Mouse (Mus musculus) cerebellum, adult 2 months (tissue): Measurements from ENCODE around the gene Dclk1. TPM values are rescaled to one million over a fixed set of nuclear protein-coding genes. Genes with fewer than 3 reads are reported as not detected.

Source experiments
- DNase-seq, 2 experiments: peaks; one replicate each; pipeline ENCODE4 v3.0.0; 2021
- H3K27ac ChIP-seq: fragments of 200-500 bp; 2 replicates; pipeline ENCODE4 v1.5.1; 2012; ENCODE audit warnings: low read length, control low read depth, inconsistent platforms; ENCODE audit not compliant: insufficient read depth
- H3K27me3 ChIP-seq: fragments of 200-500 bp; 2 replicates; pipeline ENCODE4 v1.6.1; 2012; ENCODE audit warnings: inconsistent platforms, mild to moderate bottlenecking, low read length, moderate library complexity; ENCODE audit not compliant: control insufficient read depth, insufficient read depth
- H3K4me1 ChIP-seq: fragments of 200-500 bp; 2 replicates; pipeline ENCODE4 v1.6.1; 2011; ENCODE audit warnings: low read length; ENCODE audit not compliant: control insufficient read depth, insufficient read depth
- H3K4me3 ChIP-seq: fragments of 200-500 bp; replicated peaks from 2 replicates; pipeline ENCODE3; 2011; ENCODE audit warnings: mild to moderate bottlenecking, low read depth, low read length, control low read depth; ENCODE audit not compliant: insufficient read depth
- CTCF ChIP-seq: fragments of 200-500 bp; IDR thresholded peaks from 2 replicates; pipeline ENCODE4 v1.5.1; 2011; ENCODE audit warnings: low read depth, mild to moderate bottlenecking, control low read depth, low read length, moderate library complexity, borderline replicate concordance; ENCODE audit not compliant: insufficient read depth
- POLR2A ChIP-seq: fragments of 200-500 bp; IDR thresholded peaks from 2 replicates; pipeline ENCODE4 v1.6.1; 2011; ENCODE audit warnings: low read length, control low read depth, borderline replicate concordance; ENCODE audit not compliant: insufficient read depth
- WGBS: fragments of 180-500 bp; shearing (Covaris S2); methylation state at CpG from one replicate; pipeline ENCODE4 v1.1.7; 2018; 5-methylcytosine and 5-hydroxymethylcytosine counted together
- polyA plus RNA-seq: library from polyadenylated mRNA; depleted of rRNA; stranded (reverse); fragments of >200 nt; gene quantifications from 2 replicates; pipeline ENCODE4 v1.2.3, GENCODE M21; 2012

Gene Dclk1
- polyA plus RNA-seq, 1 experiment = 125 TPM

DNA sequence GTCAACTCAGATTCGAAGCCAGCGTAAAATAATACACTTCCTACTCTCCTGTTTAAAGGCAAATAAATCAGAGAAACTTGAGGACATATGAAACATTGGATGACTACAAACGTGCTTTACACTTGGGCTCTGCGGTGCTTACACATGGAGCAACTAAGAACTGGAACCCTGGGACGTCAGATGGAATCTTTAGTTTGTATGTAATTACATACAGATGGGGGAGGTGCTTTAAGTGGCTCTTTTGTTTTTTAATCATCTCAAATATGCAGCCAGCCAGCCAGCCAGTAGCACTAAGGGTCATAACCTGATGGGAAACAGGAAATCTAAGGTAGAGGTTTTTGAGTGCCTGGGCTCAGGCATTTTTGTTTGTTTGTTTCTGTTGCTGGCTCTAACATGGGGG lies 295.6 kb downstream of the Dclk1 start:
- no peak overlapping the region for H3K4me3 ChIP-seq
- TF ChIP-seq POLR2A = no peak
- H3K27me3 ChIP-seq = no peaks in the 10 kb centered on the region
- DNase-seq = no peak
- WGBS = 72% methylated on average over 5 of the region's 5 CpGs
- H3K27ac ChIP-seq = no peak overlapping the region
- peaks cover 26% of the 10 kb centered on the region for H3K4me1 ChIP-seq

DNA sequence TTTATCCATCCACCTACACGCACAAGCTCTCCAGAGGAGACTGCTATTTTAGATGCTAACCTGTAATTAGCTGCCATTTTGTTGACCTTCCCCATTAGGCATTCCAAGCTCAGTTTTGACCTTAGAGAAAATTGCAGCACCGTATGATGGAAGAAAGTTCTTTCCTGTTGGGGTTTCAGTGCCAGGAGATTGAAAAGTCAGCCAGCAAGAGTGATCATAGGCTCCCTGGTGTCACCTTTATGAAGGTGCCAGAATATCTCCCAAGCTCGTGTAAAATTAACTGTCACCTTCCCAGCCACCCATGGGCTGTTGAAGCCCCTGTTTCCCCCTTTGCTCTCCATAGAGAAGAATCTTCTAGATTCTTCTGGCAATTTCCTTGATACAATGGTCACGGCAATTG lies 297.2 kb downstream of the Dclk1 start:
- TF ChIP-seq CTCF = no peak
- no peak for TF ChIP-seq POLR2A
- Histone ChIP-seq H3K4me1 (peaks cover 23% of the 10 kb centered on the region), H3K27ac (no peak overlapping the region), H3K4me3 (no peak overlapping the region), H3K27me3 (no peaks in the 10 kb centered on the region)
- no peak for DNase-seq
- WGBS = 29% methylated on average over 4 of the region's 4 CpGs

DNA sequence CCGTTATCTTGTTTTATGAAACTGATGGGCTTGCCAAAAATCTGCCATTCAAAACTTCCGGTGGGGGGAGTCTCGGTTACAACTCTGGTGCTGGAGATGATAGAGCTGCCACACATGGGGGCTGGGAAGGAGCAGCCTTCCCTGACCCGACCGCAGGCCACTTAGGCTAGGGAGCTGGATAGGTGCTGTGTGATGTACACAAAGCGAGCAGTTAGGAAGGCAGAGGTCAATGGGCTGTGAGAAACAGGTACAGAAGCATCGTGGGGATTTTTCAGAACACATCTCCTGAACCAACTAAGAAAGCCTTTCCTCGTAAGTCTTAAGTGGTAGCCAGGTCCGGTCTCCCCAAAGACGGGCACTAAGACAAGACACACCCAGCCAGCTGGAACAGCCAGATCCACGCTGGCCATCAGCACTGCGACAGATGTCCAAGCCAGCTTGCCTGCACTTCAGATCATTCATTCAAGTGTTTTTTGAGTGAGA lies 297.7 kb downstream of the Dclk1 start:
- DNase-seq = peak; percentile 64 to 75
- Histone ChIP-seq H3K4me3 (no peak overlapping the region), H3K27ac (peak overlapping the region; percentile 57), H3K27me3 (no peaks in the 10 kb centered on the region), H3K4me1 (peaks cover 22% of the 10 kb centered on the region)
- WGBS = 12% methylated on average over 12 of the region's 12 CpGs
- TF ChIP-seq POLR2A (no peak), CTCF (no peak)

DNA sequence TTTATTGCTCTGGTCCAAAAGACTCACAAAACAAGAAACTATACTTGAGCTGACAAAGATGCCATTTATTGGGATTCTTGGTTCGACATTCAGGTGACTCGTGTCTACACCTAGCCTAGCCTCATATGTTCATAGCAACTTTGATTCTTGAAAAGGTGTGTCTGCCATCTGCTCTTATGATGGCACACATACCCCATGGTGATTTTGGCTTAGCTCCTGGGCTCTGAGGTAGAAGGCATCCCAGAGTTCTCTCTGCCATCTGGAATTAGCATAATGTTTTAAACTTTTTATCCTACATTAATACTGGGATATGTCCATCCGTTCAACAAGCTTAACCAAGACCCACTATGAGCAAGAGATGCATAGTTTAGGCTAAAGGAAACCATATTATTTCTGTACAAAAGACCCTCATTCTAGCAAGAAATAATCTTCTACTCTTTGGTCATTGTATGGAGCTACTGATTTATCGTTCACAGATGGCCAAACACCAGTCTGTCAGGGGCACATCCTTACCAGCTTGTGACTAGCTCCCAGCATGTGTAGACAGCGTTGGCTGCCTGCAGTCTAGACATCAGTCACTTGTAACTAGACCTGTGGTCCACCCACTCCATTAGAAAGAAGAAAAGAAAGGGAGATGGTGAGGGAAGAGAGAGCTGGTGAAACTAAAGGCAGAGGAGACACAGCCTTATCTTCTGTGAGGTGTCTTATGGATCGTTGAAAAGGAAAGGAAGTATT lies 298.4 kb downstream of the Dclk1 start:
- WGBS = 20% methylated on average over 6 of the region's 6 CpGs
- Histone ChIP-seq H3K27me3 (no peaks in the 10 kb centered on the region), H3K4me1 (peaks cover 20% of the 10 kb centered on the region), H3K27ac (peak overlapping the region; percentile 29; the same call in 1 of the 2 replicates), H3K4me3 (no peak overlapping the region)
- DNase-seq = peak; percentile 78 to 86
- TF ChIP-seq POLR2A (no peak), CTCF (no peak)

DNA sequence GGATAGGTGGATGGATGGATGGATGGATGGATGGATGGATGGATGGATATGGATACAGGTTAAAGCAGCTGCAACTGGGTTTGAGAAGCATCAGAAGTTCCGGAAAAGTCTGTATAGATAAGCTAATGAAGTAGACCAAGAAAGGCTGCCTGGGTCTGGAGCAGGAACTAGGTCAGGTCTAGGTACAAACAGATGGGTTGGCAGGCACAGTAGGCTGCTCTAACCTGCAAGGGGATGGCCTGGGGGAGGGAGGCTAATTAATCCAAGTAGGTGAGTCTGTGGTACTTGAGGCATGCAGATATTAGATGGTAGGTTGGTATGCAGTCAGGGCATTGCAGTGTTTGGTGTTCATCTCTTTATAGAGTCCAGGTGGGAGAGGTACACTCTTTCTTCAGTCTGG lies 299.6 kb downstream of the Dclk1 start:
- Histone ChIP-seq H3K27ac (peak overlapping the region; percentile 66), H3K27me3 (no peaks in the 10 kb centered on the region), H3K4me3 (no peak overlapping the region), H3K4me1 (peaks cover 19% of the 10 kb centered on the region)
- peak; percentile 69 to 86 for DNase-seq
- TF ChIP-seq POLR2A = no peak
- no peak for TF ChIP-seq CTCF
- 23% methylated on average over 1 of the region's 1 CpGs for WGBS

DNA sequence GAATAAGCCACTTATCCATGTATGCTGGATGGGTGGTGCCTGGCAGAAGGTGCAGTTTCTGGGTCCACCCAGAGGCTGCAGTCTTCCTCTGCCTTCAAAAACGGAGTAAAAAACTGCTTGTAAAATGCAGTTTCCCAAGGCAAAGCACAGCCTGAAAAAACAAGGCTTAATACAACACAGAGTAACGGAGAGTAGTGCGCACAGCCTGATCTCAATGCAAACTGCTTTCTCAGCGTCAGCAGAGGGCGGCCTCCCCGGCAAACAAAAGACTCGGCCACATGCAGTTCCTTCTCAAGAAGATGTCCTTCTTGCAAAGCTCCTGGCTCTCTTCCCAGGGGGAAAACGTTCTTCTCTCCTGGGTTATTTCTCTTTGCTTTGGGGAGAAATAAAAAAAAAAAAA lies 300.1 kb downstream of the Dclk1 start:
- Histone ChIP-seq H3K27ac (peak overlapping the region; percentile 66), H3K4me1 (peaks cover 19% of the 10 kb centered on the region), H3K4me3 (peak overlapping the region; percentile 36), H3K27me3 (no peaks in the 10 kb centered on the region)
- 4% methylated on average over 8 of the region's 8 CpGs for WGBS
- peak; percentile 72 to 81 for DNase-seq
- TF ChIP-seq POLR2A (no peak), CTCF (peak; percentile 42; the same call in 1 of the 2 replicates)

DNA sequence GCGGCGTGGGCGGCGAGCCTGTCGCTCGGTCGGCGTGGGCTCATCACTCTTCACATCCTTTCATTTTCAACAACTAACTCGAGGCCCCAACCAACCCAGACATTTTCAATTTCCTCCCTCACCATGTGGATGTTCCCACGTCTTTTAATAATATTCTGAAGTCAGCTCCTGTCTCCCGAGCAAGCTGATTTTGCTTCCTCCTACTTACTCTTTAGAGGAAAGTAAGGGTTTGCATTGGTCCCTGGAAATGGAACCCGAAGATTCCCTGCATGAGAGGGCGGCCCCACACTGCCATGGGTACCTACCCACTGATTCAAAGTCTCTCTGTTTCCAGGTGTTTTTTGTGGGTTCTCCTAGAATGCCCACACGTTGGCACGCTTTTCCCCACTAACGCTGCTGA lies 300.8 kb downstream of the Dclk1 start:
- no peaks in the 10 kb centered on the region for H3K27me3 ChIP-seq
- peak overlapping the region; percentile 36 for H3K4me3 ChIP-seq
- WGBS = 54% methylated on average over 16 of the region's 16 CpGs
- no peak for DNase-seq
- peaks cover 19% of the 10 kb centered on the region for H3K4me1 ChIP-seq
- TF ChIP-seq POLR2A (no peak), CTCF (no peak)
- H3K27ac ChIP-seq = peak overlapping the region; percentile 13; the same call in 1 of the 2 replicates
